Mouse (Mus musculus): ENCODE results near the gene Ddt. TPM values are rescaled to one million over a fixed set of nuclear protein-coding genes. Genes with fewer than 3 reads are reported as not detected.

The Ddt gene
- 10 to 100 TPM; 39.9 to 46.0 (median 44.1) TPM for total RNA-seq (2022)

DNA sequence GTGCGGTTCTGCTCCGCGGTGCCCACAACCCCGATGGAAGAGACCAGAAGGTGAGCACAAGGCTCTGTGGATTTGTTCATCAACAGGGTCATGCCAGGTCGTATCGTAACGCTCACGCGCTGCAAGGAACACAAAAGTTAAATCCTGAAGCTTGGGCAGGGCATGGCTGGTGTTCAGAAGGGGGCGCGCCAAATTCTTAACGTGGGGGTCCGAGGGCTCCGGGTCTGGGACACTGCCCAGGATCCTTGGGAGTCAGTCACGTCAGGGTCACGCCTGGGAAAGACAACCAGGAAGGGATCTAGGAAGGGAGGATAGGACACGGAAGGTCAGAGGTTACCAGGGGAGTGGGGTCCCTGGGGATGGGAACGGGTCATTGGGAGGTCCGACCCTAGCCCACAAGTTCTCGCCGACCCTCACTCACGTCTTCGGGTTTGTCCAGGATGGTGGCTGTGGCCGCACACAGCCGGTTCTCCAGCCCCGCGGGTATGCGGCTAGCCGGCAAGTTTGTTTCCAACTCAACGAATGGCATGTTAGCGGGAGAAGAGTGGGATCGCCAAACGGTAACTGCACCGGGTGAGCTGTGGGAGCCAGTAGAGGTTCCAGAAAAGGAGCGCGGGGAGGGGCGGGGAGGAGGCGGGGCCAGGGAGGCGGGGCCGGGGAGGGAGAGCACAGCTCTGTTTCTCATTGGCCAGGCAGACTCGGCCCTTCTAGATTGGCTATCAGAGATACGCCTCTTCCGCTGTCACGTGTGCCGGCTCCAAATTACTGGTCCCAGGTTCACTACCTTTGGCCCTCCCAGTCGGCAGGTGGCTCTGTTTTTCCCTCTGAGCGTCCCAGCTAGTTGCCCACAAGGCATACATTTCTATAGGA is at the start of gene Ddt:
Gene Ddt (minus strand): TSS at position 620 of the 870 bp plus-strand sequence.
- DNase-seq (ENCODE audit: low spot score in 2 of 2): peak; percentile 83 to 85

DNA sequence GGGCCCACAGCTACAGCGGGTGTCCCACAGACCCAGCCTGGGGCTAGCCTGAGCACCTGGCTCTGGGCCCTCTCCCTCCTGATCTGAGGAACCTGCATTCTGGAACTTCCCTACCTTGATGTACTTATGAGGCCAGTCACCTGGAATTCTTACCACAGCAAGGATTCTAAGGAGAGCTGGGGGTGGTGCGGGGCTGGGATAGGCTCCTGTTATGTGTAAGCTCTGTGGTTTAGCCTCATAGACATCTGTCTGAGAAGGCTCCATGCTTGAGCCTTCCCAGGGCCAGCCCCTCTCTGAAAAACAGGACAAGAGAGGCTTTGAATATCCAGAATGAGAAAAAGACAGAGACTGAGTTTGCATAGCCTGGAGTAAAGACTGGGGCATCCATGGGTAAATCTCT is 49.2 kb upstream of the Ddt start, which contains the start of gene Gstt4:
Gene Gstt4 (minus strand): TSS at position 101 of the 400 bp plus-strand sequence.
- DNase-seq (ENCODE audit: low spot score in 2 of 2): no peak

DNA sequence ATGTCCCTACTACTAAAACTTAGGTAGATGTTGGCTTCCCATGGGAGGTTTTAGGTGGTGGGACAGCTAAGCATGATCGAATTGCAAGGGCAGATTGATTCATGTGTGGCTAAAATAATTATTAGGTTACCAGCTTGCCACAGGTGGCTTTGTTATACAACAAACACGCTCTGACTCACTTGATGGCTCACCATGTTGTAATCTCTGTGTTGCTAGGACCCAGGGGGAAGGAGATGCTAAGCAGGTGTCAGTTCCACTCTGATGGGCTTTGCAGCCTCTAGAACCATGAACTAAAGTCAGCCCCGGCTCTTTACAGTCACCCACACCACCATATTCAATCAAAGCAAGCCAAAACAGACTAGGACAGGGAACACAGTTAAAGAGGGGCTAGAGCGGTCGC is 46.7 kb upstream of the Ddt start:
- no peak for DNase-seq (ENCODE audit: low spot score in 2 of 2)

DNA sequence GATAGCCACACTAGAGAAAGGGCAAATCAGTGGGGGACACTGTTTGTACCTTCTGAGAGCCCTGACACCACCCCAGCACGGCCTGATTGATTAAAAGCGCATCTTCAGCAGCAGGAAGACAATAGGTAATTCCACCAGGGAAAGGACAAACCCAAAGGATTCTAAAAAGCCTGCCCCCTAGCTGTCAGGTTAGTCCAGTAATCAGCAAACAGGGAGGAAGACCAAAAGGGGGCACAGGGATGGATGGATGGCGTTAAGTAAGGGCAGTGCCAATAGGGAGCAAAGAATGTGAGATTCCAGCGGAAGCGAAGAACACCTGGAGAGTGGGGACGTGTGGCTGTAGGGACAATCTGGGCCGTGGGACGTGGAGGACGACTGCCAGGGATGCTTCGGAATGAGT is 45.4 kb upstream of the Ddt start:
- no peak for DNase-seq (ENCODE audit: low spot score in 2 of 2)

DNA sequence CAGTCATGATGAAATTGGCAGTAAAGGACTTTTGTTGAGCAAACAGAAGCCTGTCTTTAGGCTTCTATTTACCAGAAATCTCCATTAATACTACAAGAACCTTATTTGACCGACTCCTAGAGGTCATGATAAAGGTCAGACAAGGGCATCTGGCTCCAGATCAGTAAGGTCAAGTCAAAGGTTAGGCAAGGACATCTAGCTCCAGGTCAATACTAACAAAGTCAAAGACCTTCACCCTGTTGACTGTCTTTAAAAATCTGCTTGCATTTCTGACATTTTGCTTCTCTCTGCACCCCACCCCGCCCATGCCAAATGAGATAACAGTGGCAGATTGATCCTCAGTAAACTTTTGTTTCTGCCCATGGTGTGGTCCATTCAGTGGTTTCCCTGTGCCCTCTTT is 31.0 kb upstream of the Ddt start:
- no peak for DNase-seq (ENCODE audit: low spot score in 2 of 2)

DNA sequence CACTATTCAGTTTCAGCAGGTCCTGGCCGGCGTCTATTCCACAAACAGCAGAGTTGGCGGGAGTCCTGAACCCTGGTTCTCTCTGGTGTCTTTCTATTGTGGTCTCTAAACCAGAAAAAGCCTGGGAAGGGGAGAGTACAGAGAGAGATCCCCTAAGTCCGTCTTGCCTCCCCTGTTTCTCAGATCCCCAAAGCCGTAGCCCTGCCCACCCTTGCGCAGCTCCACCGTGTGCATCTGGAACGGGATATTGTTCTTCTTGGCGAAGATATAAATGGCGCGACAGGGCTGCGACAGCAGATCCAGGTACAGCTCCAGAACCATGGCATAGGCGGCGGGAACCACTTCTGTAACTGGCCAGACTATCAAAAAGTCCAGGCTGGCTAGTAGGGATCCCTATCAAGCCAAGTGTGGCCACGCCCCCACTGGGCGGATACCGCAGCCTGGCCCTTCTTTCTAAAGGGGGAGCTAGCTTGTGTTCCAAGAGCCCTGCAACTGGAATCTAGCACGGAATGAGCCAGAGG is 25.0 kb upstream of the Ddt start, which contains the start of gene Gstt1:
Gene Gstt1 (minus strand): TSS at position 409 of the 521 bp plus-strand sequence.
- DNase-seq (ENCODE audit: low spot score in 2 of 2): peak in 1 of 2 experiments; percentile 23

DNA sequence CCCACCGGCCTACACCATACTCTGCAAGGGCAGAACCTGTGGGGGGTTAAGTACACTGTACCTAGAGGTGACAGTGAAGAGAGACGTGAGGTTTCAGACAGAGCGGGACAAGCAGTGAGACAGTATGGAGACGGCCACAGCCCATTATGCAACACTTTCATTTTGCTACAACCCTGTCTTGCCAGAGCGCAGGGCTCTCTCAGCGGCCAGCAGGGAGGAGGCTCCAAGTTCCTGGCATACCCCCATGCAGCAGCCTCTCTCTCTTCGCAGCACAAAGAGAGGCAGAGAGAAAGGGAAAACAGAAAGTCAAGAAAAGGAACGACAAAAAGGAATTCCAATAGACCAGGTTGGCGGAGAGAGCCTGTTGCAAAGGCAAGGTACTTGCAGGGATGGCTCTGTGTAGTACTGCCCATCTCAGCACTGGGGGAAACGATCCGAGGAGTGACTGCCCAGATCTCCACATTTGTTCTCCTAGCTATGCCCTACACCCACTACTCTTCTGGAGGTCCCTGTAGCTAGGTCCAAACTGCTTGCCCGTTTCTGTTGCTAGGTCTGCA is 24.5 kb upstream of the Ddt start:
- DNase-seq (ENCODE audit: low spot score in 2 of 2): peak in 1 of 2 experiments; percentile 34

DNA sequence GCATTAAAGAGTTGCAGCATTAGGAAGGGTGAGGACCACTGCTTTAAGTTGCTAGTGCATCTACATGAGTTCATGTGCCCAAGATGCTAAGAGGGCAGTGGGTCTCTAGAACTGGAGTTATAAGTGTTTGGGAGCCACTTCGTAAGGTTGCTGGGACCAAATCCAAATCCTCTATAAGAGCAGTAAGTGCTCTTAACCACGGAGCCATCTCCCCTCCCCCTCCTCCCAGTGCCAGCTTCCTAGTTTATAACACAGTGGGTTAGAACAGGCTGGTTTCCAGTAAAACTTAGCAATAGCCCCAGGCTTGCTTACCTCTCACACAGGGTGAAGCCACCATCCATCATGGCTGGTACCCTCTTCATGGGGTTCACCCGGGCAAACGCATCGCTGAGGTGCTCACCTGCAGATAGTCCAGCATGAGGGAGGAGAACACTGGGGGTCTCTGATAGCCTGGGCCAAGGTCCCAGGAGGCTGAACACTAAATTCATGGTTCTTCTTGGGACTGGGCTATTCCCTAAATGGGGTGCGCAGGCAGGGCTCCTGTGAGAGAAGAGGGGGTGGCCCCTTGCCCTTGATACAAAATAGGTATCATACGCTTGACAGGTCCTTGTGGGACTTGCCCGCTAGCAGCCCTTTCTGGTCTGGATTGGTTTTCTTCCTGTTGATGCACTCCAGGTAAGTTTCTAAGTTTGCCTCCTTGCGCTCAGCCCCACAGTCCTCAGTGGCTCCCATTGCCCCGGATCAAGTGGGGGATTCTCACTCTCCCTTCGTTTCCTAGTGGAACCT is 23.7 kb upstream of the Ddt start:
- no peak for DNase-seq (ENCODE audit: low spot score in 2 of 2)

DNA sequence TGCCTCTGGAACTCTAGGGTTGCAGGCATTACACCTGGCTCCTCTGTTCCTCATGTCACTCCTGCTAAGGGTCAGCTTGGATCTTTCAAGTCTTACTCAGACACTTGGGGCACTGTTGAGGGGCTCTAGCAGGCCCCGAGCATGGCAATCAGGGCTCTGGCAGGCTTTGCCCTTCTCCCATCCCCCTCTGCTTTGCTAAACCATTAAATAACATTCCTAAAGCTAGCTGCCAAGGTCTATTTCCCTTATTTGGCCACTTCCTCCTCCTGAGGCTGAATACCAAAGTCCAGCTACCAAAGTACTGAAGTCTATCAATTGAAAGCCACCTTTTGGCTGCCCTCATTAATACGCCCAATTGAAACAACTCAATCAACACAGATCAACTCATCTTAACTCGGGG is 21.7 kb upstream of the Ddt start:
- DNase-seq (ENCODE audit: low spot score in 2 of 2): no peak

DNA sequence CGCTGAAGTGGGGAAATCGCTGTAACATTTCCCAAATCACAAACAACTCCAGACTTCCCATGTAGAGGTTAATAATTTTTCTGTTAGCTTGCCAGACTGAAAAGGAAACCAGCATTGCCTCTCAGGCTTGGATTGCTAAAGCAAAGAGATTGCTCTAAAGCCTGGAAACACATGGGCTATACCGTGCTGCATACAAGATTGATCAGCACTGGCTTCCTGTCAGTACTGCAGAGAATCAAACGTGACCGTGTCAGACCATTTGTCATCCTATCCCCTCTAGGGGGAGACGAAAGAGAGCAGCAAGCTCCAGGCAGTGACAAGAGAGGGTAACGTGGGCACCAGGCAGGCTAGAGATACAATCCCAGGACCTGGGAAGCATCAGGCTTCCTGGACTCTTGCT is 17.6 kb upstream of the Ddt start:
- DNase-seq (ENCODE audit: low spot score in 2 of 2): no peak

DNA sequence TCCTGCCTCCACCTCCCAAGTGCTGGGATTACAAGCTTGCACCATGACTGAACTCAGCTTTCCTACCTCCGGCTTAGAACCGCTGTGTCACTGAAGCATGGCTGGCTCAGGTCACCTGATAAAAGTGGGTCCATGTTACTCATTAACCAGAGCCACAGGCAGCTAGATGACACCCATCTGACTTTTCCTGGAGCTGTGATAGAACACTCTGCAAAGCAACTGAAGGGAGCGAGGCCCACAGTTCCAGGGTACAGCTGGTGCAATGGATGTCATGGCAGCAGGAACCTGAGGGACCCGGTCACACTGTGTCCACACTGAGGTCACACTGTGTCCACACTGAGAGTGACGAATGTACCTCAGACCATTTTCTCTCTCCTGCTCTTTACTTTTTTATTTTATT is 16.6 kb upstream of the Ddt start:
- DNase-seq (ENCODE audit: low spot score in 2 of 2): no peak

DNA sequence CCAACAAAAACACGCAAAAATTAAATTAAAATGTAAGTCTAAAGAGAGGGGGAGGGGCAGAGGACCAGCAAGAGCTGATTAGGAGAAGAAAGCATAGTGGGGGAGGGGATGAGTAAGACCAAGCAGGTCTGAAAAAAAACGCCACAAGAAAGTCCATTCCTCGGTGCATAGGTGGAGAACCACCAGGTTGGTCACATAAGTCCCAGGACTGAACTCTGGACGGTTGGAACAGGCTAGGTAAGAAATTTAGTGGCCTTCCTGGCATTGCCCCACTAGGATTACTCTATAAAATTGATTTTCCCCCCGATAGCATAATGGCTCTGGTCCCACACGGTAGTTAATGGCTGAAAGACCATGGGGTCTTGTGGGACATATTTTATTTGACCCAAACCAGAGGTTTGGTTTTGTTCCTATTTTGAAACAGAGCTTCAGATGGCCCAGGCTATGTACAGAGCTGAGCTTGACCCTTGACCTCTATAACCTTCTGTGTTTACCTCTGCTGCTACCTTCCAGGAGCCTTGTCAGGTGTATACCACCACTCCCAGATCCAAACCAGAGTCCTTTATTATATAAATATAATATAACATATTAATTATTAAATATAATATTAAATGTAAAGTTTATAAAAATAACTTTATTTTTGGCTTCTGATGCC is 16.0 kb upstream of the Ddt start:
- DNase-seq (ENCODE audit: low spot score in 2 of 2): no peak

DNA sequence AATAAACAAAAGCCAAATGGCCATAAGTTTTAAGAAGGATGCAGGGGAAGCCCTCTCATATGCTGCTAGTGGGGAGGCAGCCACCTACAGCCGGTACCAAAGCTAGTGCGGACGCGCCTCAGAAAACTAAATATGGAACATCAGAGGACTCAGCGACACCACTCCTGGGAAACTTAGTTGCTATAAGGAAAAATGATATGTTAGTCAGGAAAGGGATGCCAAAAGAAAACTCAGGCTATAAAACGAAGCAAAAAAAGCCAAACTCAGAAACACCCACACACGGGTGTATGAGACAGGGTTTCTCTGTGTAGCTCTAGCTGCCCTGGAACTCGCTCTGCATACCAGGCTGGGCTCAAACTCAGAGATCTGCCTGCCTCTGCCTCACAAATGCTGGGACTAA is 15.1 kb upstream of the Ddt start:
- no peak for DNase-seq (ENCODE audit: low spot score in 2 of 2)

DNA sequence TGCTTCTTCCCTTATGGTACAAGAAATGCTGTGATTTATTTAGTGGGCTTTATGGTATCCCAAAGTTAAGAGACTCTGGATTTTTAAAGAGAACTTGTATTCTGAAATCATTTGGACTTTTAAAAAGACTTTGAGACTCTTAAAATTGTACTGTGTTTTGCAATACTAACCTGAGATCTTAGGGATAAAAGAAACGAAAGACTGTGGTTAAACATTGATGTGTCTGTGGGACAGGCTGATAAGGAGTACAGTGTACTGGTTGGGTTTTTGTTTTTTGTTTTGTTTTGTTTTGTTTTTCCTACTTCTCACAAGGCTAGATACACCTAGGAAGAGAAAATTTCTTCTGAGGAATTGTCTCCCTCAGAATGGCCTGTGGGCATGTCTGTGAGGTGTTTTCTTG is 12.2 kb upstream of the Ddt start:
- no peak for DNase-seq (ENCODE audit: low spot score in 2 of 2)

DNA sequence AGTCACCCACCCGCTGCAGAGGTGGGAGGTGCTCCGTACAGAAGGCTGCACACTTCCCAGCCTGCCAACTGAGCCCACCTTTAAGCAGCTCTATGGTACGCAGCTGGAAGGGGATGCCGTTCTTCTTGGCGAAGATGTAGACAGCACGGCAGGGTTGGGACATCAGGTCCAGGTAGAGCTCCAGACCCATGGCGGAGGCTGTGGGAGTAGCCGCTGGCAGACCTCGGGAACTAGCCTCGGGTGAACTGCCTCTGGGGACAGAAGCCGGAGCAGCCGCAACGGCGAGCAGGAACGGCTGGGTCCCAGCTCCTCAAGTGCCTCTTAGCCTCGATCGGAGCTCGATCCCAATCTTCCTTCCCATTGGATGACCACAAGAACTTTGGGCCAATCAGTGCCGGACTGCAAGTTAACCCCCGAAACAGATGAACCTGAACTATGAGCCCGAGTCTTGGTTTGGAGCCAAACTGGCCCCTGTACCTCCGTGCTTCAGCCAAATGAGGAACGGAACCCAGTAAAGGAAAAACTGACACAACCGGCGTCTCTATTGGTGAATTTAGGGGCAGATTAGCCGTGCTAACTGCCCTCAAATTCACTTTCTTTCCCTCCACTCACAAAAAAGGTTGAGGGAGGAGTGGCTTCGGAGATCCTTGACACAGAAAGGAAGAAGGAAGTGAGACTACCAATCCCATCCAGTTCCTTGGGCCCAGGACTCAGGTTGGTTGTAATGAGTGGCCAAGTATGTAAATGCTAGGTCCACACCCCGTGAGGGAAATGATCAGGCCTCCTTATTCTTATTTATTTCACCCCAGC is 7.8 kb upstream of the Ddt start, which contains the start of the genes Gm20441 and Gstt3:
Gene Gm20441 (minus strand): TSS at position 186 of the 810 bp plus-strand sequence.
Gene Gstt3 (minus strand): TSS at position 646 of the 810 bp plus-strand sequence.
- no peak for DNase-seq (ENCODE audit: low spot score in 2 of 2)

DNA sequence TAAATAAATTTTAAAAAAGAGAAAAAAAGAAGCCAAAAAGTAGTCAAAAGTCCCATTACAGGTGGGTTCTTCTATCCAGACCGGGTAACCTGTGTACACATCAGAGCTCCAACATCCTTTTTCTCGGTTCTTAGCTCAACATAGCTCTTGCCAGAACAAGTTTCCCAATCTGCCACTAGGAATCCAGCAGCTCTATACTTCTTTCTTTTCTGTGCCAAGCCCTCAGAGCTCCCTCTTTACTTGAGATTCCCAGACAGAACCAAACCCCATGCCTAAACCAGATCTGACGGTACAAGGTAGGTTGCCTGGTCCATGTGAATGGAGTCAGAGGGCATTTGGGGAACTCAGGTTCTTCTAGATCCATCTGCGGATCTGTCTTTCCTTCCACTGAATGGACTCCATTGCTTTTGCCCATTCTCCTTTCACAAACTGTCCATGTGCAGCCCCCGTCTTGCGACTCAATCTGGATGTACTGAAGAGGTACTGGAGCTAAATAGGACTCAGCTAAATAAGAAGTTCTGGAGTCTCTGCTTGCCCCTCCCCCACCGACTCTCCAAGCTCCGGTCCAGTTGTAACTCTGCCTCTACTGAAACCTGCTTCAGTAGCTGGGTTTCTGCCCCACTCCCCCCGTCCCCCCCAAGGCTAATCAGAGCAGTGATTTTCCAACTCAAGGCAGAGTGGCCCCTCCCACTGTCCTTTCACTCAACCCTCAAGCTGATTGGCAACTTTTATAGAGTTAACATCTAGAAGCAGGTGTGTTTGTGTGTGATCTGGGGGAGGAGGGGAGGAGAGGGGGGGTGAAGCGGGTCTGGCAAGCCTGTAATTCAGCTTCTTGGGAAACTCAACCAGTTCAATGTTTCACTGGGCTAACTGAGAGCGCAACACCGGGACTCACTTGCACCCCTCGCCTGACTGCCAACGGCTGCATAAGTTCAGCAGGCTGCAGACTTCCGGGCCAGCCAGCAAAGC is 6.3 kb upstream of the Ddt start:
- no peak for DNase-seq (ENCODE audit: low spot score in 2 of 2)

DNA sequence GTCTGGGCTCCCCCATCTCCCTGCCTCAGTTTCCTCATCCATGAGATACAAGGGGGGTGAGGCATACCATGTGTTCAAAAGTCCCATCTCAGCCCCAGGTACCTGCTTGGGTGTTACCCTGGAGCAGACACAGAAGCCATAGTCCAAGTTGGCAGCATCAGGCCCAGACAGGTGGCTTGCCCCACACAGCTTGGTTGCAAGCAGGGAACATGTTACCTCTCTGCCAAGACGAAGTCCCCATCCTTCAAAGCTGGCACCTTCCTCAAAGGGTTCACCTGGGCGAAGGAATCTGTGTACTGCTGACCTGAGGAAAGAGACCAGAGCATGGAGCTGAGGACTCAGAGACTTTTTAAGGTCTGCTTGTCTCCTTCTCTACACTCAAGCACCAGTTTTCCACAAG is 4.7 kb upstream of the Ddt start:
- DNase-seq (ENCODE audit: low spot score in 2 of 2): no peak

DNA sequence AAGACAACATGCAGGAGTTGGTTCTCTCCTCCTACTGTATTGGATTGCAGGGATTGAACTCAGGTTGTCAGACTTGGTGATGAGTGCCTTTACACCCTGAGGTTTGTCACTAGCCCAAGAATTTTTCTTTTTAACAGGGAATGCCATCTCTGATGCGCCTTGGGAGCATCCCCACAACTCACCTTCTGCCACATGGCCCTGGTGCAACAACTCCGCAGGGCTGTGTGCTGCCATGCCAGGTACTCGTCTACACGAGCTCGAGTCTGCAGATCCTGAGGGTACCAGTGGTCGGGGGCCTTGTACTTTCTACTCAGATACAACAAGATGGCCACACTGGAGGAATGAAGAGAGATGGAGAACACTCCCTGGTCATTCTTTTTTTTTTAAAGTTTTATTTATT is 3.3 kb upstream of the Ddt start:
- DNase-seq (ENCODE audit: low spot score in 2 of 2): no peak

DNA sequence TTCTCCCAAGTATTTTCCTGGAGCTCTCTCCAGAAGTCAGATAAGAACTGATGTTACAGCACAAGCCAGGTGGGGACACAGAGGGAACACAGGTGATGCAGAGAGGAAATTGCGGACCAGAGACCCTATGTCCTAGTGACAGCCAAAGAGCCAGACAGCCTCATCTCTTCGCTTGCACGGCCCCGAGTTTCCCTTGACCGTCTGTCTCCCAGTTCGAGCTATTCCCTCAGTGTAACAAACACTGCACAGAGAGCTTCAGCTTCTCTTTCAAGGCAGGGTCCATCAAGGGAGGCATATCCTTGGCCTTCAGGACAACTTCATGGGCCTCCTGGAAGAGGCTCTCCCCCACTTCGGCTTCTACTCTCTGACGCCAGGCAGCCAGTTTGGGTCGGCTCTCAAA is 1.4 kb upstream of the Ddt start:
- no peak for DNase-seq (ENCODE audit: low spot score in 2 of 2)
